Mouse (Mus musculus) kidney, adult 8-10 months (tissue): ENCODE data around the gene Cacna1a.

ENCODE experiments used
- DNase-seq, 2 experiments: peaks; one replicate each; pipeline ENCODE4 v3.0.0; 2022

Cacna1a gene

DNA sequence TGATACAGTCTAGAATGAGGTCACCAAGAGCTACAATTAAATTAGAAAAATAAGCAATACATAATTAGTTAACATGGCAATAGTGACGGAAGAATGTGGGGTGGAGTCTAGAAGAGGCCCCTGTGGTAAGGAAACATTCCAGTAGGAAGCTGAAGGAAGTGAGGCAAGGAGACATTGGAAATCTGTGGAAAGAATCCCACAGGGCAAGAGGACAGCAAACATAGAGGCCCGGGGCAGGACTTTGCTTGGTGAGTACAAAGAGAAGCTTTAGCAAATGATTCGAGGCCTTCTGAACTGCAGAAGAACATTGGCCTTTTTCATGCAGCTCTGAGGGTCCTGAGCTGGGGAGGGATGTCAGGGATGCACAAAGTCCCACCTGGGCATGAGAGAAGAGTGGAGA lies at the start of gene Cacna1a:
Gene Cacna1a (plus strand): TSS at position 166 of the 400 bp plus-strand sequence.
- DNase-seq, result peak; percentile 13 to 26

DNA sequence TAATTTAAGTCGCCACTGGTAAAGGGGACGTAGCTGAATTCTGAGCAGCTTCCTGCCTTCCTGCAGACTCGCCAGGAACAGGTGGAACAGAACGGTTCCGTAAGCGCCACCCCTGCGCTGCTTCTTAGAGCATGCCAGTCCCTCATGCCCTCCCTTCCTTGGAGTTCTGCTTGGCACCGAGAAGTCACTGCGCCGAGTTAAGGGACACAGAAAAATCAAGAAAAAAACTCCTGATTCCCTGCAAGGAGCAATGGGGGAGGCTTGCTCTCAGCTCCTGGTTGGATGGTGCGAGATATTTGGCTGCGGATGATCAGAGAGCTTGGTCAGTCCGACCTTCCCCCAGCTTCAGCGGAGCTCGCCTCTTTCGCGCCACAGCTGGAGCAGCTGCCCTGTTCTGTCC lies 49.7 kb upstream of the Cacna1a start:
- DNase-seq, result no peak

DNA sequence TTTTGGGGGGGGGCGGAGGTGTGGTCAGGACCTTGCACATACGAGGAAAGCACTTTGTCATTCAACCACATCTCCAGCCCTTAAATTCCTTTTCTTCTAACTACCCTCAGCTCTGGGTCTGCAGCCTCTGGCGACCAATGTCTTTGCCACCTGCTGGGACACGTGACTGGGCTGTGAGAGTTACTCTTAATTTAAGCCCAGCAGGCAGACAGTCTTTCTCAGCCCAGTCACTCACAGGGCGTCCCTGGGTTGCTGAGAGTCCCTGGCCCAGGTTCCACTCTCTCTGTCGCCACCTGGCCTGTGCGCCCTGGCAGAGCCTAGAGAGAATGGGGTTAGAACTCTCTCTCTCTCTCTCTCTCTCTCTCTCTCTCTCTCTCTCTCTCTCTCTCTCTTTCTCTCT lies 48.9 kb upstream of the Cacna1a start:
- DNase-seq, result peak in 1 of 2 experiments; percentile 9

DNA sequence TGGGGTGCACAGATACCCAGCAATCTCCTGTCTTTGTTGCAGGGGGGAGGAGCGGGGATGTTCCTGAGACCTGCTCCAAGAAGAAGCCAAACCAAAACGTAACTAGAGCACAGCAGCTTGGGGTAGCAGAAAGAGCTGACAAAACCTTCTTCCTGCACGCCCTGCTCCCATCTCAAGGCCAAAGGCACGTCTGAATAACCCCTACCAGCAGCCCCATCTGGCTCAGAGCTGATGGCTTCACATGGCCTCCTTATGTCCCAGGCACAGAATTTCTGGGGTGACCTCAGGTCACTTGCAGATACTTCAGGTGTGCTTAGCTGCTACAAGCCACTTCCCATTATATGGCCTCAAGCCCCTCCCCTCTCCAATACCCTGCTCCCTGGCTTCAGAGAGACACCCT lies 48.4 kb upstream of the Cacna1a start:
- no peak for DNase-seq

DNA sequence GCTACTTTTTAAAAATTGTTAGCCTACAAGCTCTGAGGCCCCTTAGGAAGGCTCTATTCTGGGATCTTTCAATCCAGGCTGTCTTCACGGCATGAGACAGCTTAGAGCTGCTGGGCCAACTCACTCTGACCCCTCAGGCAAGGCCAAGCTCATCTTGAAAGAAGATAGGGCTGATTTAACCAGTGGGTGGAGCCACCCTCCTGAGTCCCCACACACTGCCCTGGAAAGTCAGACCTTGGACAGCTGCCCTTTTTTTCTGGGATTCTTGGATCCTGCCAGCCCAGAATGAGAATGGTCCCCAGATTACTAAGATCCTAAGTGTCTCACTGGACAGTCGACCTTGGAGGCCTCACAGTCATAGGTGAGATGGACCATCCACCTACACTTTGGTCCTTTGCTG lies 47.6 kb upstream of the Cacna1a start:
- peak; percentile 9 to 33 for DNase-seq

DNA sequence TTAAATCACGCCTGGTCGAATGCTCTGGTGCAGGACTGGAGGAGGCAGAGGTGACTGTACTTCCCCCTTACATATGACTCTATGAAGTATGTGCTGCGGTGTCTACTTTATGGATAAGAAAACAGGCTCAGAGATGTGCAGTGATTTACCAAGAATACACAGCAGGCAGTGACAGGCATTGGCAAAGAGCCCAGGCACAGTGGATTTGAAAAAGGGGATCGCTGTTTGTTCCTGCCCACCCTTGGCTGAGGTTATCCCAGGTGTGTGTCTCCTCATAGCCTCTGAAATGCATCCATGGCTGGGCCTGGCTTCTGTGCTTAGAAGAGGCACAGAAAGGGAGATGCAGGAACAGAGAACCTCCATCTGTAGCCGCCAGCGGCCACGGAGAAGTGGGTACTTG lies 42.7 kb upstream of the Cacna1a start:
- DNase-seq, result no peak

DNA sequence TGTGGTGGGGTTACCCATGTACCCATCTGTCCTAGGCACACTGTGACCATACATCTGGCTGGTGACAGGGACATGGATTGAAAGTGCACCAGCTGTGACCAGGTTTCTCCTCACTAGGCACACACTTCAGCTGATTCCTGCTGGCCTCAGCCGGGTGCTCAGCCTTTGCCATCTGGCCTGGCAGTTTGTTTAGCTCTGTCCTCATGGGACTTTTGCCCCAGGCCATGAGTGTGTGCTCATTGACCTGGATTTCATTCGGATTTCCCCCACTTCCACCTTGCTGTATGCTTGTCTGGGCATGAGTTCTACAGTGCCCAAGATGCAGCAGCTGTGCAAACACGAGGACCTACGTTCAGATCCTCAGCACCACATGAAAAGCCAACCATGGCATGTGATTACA lies 41.8 kb upstream of the Cacna1a start:
- DNase-seq, result peak; percentile 10 to 20

DNA sequence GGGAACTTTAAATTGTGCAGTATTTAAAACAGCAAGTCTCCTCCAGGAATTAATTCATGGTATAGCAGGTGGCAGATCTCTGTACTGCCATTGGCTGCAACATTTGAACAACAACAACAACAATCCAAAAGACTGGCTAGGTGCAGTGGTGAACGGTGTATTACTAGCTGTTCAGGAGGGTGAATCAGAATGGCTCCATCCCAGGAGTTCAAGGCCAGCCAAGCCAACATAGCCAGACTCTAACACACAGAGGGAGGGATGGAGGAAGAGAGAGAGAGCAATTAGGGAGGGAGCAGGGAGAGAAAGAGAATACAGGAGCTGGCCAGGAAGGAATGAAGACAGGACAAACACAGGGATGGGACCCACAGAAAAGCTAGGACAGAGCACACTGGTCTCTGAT lies 38.7 kb upstream of the Cacna1a start:
- DNase-seq, result no peak

DNA sequence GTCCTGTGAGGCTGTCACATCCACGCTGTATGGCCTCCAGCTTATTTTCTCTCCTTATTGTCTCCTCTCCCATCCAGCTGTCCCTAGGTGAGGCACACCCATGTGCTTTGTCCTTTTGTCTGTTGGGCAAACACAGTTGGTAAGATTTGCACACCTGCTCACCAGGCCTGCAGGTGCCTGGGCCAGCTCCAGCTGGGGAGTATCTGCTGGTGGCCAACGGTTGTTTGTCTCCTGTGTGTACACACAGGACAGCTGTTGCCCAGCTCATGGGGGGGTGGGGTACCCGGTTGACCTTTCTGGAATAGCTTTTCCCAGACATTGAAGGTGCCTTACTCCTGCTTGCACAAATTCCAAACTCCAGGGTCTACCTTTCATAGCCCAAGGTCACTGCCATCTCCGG lies 37.3 kb upstream of the Cacna1a start:
- DNase-seq, result no peak

DNA sequence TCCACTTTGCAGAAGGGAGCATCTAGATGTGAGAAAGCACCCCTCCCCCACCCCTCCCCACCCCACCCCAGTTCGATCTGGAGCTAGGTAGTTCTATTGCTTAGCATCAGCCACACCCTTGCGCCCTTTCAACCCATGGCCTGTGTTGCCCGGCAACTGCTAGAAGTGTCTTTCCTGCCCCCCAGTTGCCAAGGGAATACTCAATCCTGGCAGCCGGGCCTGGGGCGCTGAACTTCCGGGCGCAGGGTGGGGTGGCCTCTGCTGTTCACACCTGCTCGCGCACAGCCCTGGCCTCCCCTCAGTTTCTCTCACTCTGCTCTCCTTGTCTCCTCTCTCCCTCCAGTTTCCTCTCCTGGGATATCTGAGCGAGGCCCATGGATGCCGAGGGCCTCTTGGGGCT lies 31.8 kb upstream of the Cacna1a start:
- DNase-seq, result no peak

DNA sequence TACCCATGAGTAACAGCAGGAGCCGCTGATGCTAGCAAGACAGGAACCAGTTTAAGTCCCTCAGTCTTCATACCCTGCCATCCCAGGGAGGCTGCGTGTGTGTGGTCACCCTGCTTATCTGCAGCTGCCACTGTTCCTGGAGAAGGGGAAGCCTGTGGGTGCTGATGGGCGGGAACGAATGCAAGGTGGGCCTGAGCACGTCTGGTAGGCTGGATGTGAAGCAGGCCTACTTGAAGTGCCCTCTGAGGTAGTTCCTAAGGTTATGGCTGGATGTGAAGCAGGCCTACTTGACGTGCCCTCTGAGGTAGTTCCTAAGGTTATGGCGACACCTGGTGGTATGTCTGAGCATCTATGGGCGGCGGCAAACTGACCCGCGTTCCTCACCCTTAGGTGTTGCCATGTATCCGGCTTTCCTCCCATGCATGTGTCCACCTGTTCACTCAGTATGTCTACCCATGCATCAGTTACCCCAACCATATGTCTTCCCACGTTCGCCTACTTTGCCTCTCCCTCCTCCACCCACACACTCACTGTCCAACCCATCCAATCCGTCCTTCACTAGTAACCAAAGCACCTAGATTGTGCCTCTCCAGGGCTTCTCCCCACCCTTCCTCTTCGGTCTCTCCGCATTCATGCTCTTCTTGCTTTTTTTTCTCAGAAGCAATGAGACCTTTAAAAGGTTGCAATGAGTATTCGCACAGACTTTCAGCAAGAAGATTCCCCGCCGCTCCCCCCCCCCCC lies 30.4 kb upstream of the Cacna1a start:
- DNase-seq, result peak; percentile 53 to 77

DNA sequence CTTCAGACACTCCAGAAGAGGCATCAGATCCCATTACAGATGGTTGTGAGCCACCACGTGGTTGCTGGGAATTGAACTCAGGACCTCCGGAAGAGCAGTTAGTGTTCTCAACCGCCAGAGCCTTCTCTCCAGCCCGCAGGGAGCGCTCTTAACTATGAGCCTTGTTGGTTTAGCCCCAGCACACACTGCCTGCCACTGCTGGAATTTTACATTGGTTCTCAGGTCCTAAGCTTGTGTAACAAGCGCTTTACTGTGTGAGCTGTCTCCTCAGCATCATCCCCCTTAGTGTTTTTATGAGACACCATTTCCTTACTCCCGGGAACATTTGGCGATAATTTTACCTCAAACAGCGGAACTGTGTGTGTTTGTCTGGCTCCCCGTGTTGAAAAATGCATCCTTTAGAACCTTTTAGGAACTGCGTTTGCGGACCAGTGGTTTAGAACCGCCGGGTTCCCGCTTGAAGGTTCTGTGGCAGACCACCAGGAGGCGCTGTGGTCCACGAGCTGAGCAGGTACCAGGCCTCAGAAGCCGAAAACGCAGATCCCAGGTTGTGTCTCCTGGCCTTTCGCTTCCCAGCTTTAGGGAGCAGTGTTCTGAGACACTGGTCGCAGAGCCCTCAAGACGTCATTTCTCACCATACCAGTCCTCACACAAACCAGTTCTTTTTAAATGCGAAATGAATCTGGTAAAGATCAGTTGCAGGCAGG lies 24.7 kb upstream of the Cacna1a start:
- DNase-seq, result peak; percentile 31 to 67

DNA sequence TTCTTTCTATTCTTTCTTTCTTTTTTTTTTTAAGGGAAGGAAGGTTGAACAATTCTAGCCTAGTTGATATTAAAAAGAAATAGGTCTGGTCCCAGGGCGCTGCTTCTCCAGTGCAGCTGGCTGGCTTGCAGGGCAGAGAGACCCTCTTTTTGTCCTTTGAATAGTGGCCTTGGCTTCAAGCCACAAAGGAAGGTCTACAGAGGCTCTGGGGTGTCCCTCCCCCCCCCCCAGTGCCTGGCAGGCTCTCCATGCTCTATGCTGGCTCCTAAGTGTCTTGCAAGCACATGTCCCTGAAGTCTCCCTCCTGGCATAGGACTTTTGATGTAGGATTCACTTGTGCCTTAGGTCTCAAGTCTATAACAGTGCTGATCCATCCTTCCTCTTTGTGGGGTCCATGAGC lies 23.0 kb upstream of the Cacna1a start:
- DNase-seq, result no peak

DNA sequence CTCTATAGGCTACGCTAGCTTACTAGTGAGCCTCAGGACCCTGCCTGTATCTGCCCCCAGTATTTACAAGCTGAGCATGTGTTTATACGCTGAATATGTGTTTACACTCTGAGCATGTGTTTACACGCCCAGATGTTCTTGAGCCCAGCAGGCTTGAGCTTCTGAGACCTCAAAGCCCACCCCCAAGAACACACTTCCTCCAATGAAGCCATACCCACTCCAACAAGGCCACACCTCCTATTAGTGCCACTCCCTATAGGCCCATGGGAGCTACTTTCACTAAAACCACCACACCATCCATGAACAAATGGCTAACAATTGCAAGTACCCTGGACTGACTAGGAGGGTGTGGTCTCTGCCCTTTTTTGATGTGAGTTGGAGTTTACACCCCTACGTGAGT lies 17.3 kb upstream of the Cacna1a start:
- no peak for DNase-seq

DNA sequence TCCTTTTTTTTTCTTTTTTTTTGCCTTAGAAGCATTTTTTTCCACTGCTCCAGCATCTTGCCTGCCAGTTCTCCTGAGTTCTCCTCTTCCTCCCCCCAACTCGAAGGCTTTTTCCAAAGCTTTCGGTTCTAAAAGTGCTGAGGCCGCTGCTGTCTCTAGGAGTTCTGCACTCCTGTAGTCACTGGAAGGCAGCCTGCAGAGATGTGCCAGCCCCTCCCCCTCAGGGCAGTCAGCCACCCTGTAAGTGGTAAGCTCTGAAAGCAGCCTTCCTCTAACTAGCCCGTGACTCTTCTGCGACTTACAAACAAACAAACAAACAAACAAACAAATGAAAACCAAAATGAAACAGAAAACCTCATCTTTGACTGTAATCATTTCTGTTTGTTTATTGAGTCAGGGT lies 13.2 kb upstream of the Cacna1a start:
- peak in 1 of 2 experiments; percentile 9 for DNase-seq

DNA sequence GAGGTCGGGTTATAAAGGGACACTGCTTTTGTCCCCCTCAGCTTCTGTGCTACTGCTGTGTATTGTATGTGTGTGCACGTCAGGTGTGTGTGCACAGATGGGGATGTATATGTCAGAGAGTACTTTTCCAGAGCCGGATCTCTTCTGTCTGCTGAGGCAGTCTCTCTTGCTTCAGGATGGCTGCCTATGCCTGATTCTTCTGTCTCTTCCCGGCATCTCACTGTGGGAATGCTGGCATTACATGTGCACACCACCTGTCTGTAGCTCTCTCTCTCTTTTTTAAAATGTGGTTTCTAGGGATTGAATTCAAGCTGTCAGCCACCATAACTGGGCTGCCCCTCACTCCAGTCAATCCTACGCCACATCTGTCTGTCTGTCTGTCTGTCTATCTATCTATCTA lies 12.4 kb upstream of the Cacna1a start:
- no peak for DNase-seq

DNA sequence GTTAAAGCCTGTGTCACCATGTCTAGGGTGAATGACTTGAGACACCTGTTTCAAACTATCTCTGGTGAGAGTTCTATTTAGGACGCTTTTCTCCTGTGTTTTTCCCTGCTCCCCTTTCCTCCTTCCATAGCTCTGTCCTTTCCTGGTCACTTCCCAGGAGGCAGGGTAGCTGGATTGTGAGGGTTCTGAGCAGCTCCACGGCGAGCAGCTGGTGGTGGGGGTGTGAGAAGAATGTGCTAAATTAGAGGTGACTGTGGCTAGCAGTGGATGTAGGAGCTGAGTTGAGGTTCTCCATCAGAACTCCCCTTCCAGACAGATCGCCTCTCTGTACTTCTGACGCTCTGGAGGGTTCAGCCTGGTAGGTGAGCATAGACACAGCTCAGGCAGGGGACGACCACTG lies 11.7 kb upstream of the Cacna1a start:
- DNase-seq, result no peak

DNA sequence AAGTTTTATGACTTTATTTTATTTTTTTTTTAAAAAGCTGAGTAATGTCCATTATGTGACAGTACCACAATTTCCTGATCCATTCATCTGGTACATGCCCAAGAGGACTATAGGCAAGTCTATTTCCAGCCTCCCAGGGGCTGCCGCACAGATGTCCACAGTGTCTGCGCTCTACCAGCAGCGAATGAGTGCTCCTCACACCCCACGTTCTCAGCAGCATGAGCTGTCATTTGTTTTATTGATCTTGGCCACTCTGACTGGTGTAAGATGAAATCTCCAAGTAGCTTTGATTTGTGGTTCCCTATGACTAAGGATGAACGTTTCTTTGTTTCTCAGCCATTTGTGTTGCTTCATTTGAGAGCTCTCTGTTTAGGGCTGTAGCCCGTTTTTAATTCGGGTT lies 6.6 kb upstream of the Cacna1a start:
- no peak for DNase-seq

DNA sequence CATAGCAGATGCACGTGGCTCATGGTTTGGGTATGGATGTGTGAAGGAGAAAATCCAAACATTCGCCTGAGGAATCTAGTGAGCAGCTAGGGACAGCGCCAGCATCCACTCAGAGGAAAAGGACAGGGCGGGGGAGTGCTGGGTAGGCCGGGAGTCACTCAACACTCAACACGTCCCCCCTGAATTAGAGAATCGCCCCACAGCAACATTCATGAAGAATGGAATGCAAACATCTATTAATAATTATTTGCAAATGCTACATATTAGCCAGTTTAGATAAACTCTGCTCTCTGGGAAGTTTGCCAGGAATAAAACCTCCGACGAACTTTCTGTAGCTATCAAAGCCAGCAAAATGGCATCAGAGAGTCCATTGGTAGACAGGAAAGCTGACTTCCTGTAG lies 533 bp downstream of the Cacna1a start:
- peak; percentile 45 to 59 for DNase-seq

DNA sequence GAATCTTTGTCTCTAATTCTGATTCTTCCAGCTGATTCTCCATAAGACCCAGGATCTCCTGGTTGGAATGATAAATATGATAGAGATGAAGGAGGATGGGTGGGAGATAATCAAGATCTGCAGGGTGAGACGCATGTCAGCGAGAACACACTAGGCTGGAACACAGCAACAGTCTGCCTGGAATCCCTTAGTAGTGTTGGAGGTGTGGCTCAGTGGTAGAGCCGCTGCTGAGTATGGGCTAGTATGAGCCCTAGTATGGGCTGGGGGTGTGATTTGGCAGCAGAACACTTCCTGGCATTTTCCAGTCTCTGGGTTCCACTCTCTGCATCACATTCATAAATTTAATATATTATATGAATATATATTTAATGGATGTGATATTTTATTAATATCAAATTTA lies 933 bp downstream of the Cacna1a start:
- DNase-seq, result no peak

DNA sequence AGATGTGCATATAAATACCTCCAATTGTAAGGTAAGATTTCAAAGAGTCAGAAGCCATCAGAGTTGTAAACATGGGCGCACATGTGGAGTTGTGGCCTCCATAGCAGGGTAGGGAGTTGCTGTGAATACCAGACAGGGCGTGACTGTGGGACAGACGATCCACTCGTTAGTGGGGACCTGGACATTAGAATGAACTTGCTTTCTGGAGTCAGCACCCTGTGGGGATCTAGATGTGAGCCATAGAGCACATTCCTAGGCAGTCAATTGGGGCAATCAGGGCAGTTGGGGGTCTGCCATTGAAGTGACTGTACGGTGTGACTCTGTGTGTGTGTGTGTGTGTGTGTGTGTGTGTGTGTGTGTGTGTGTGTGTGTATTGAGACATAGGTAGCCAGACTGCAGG lies 3.4 kb downstream of the Cacna1a start:
- DNase-seq, result no peak

DNA sequence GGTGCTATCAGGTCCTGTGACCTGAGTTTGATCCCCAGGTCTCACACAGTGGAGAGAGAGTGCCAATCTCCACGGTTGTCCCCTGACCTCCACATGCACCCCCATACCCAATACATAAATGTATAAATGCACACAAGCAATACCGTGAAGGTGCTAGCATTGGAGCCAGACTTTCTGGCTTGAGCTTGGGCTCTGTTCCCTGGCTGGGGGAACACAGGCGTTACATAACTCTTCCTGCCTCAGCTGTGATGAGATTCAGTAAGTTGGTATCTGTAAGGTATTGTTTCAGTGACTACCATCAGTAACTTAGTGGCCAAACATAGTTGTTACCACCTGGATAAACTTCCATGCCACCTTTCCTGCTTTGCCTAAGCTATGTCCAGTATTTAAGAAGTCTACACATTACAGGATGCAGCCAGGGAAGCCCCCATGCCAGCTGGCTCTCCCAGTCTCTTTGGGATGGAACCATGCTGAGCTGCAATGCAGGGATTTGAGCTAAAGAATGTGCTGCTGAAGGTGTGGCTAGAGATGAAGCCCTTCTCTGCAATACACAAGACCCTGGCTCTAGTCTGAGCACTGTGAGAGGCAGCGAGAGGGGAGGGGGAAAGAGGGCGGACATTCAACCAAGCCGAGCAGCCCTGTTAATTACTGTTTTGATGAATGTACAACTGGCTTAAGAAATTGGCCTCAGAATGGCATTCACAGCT lies 7.7 kb downstream of the Cacna1a start:
- no peak for DNase-seq

DNA sequence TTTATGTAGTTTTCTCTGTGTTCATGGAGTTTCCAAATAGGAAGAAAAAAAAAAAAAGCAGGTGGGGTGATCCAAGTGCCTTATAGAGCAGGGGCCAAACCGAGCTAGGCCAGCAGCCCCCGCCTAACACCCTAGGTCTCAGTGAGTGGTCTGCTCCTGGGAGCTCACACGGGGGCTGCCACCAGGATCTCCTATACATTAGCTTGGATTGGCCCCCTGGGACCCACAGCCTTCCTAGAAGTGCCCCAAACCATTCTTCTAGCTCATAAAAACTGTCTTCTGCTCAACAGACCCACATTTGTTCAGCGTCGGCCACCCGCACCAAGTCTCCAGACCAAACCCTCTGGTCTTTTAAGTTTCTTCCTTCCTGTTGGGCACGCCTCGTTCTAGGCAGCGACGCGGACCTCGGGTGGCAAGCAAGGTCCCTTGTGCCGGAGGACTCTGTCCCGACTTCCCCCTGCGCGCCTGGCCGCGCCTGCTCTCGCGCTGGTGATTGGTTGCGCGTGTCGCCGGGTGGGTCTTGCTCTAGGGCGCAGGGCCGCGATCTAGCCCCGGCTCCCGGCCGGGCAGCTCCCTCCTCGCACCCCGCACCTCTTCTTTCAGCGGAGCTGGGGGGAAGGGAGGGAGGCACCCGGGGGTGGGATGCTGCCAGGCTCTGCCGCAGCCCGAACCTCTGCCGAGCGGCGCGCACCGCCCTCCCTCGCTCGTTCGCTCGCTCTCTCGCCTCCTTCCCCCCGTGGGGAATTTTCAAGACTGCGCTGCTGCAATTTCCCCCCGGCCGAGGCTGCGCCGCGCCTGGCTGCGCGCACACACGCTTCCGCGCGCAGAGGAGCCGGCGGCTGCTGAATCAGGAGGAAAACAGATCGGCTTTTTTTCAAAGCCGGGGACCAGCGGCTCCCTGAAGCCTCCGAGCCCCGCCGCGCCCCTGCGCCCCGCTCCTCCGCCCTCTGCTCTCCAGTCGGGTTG lies 25.9 kb downstream of the Cacna1a start:
- peak in 1 of 2 experiments; percentile 11 for DNase-seq
